Mouse (Mus musculus): ENCODE measurements around the gene Slc12a1. TPM values are rescaled to one million over a fixed set of nuclear protein-coding genes. Genes with fewer than 3 reads are reported as not detected.

The Slc12a1 gene
- polyA plus RNA-seq, 1 experiment from 2014 or later: 0.09 TPM

GRCm38 (mm10) chr2:125268876-125269275 lies 116.6 kb downstream of the Slc12a1 start:
- H3K27ac ChIP-seq: no peak overlapping the region
- no peaks in the 10 kb centered on the region for H3K36me3 ChIP-seq
- no peak overlapping the region for H3K4me3 ChIP-seq
- no peak for ATAC-seq (ENCODE audit: low FRiP score)
- WGBS: 92% methylated on average over 1 of the region's 1 CpGs
- H3K4me1 ChIP-seq (replicated peaks): peaks cover 6% of the 10 kb centered on the region; the same call in 1 of the 2 replicates
- no peak overlapping the region for H3K4me2 ChIP-seq
- H3K9ac ChIP-seq: no peak overlapping the region
- H3K9me3 ChIP-seq: 0 out of 2 replicates have a peak, but pooled peaks cover 3% of the 10 kb centered on the region
- no peaks in the 10 kb centered on the region for H3K27me3 ChIP-seq

- Histone ChIP-seq H3K27ac (no peak overlapping the region), H3K9ac (no peak overlapping the region), H3K36me3 (no peaks in the 10 kb centered on the region), H3K27me3 (no peaks in the 10 kb centered on the region), H3K4me3 (no peak overlapping the region), H3K4me2 (no peak overlapping the region), H3K9me3 (0 out of 2 replicates have a peak, but pooled peaks cover 3% of the 10 kb centered on the region), H3K4me1 (replicated peaks) (no peaks in the 10 kb centered on the region)
- ATAC-seq (ENCODE audit: low FRiP score): no peak
- 72% methylated on average over 5 of the region's 5 CpGs for WGBS
Measured at GRCm38 (mm10) chr2:125275617-125276016, 123.3 kb downstream of the Slc12a1 start.

DNA sequence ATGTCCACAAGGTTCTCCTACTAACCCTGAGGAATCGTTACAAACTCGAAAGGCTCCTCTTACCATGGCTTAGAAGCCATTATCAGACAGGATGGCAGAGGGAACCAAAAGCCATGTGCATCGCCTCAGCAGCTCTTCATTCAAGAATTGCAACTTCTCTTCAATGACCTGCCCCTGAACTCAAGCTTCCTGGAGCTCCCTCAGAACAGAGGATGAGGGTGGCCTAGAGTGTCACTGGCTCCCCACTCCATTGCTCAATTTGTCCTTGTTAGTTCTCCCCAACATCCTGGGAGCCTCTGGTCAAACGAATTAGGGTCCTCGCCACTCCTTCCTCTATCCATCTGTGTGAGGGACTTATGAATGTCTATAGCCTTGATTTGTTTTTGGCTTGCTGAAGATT lies 124.4 kb downstream of the Slc12a1 start:
- 85% methylated on average over 5 of the region's 5 CpGs for WGBS
- H3K9me3 ChIP-seq: no peaks in the 10 kb centered on the region
- no peak for ATAC-seq (ENCODE audit: low FRiP score)
- H3K27me3 ChIP-seq: no peaks in the 10 kb centered on the region
- no peak overlapping the region for H3K27ac ChIP-seq
- H3K4me3 ChIP-seq: no peak overlapping the region
- no peaks in the 10 kb centered on the region for H3K4me1 ChIP-seq (replicated peaks)
- no peaks in the 10 kb centered on the region for H3K36me3 ChIP-seq
- no peak overlapping the region for H3K9ac ChIP-seq
- no peak overlapping the region for H3K4me2 ChIP-seq

DNA sequence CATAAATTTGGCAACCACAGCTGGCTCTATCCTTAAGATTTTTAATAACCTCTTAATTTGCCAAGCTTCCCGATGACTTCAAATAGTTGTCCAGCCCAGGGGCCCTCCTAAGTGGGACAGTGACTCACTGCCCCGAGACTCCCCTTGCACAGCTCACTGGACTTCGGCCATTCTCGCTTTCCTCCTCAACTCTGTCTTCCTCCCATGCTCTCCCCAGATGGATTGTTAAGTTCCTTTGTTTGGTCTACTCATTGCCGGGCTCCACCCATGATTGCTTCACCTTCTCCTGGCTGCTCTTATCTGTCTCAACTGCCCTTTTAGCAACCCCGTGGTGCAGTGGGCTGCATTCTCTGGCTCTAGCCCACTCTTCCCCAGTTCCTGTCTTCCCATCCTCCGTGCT lies 126.2 kb downstream of the Slc12a1 start:
- Histone ChIP-seq H3K36me3 (no peaks in the 10 kb centered on the region), H3K4me2 (no peak overlapping the region), H3K27ac (no peak overlapping the region), H3K9me3 (no peaks in the 10 kb centered on the region), H3K9ac (no peak overlapping the region), H3K4me1 (replicated peaks) (no peaks in the 10 kb centered on the region), H3K4me3 (no peak overlapping the region), H3K27me3 (no peaks in the 10 kb centered on the region)
- ATAC-seq (ENCODE audit: low FRiP score): no peak
- 71% methylated on average over 7 of the region's 7 CpGs for WGBS

Other genes with a start within 250 kb of the Slc12a1 start
- 5.0 and 5.1 TPM in 2 replicates for gene Slc24a5, start 84.4 kb upstream of the Slc12a1 start, polyA plus RNA-seq (2015; fragmentation: Nextera tagmentation; extraction: Ambion mirVana)
- 241 and 242 TPM in 2 replicates for gene Myef2, start 28.8 kb upstream of the Slc12a1 start, polyA plus RNA-seq (2015; fragmentation: Nextera tagmentation; extraction: Ambion mirVana)
- 5.0 and 5.4 TPM in 2 replicates for gene Ctxn2, start 15.8 kb upstream of the Slc12a1 start, polyA plus RNA-seq (2015; fragmentation: Nextera tagmentation; extraction: Ambion mirVana)
- gene Dut, start 94.7 kb downstream of the Slc12a1 start, polyA plus RNA-seq (2015; fragmentation: Nextera tagmentation; extraction: Ambion mirVana): 75.4 and 80.9 TPM in 2 replicates